Mouse (Mus musculus): Measurements from ENCODE around the gene Llph. TPM values are rescaled to one million over a fixed set of nuclear protein-coding genes. Genes with fewer than 3 reads are reported as not detected.

Gene Llph
- polyA plus RNA-seq, 1 experiment from 2014 or later, result 38.7 TPM

Other genes starting within 250 kb of the Llph start
- 2.0 and 2.2 TPM in 2 replicates for gene Helb, start 114.1 kb upstream of the Llph start, polyA plus RNA-seq (2014; fragmentation: Nextera tagmentation; extraction: Ambion mirVana)
- 111 and 117 TPM in 2 replicates for gene Tmbim4, start 25.5 kb upstream of the Llph start, polyA plus RNA-seq (2014; fragmentation: Nextera tagmentation; extraction: Ambion mirVana)
- 0.37 and 0.51 TPM in 2 replicates for gene Irak3, start 24.9 kb upstream of the Llph start, polyA plus RNA-seq (2014; fragmentation: Nextera tagmentation; extraction: Ambion mirVana)
- gene Hmga2, start 249.4 kb downstream of the Llph start, polyA plus RNA-seq (2014; fragmentation: Nextera tagmentation; extraction: Ambion mirVana), result 1.7 and 2.1 TPM in 2 replicates

Data from hindbrain, embryonic 14.5 days (tissue).